Mouse (Mus musculus) liver, adult 2 months (tissue): ENCODE measurements around the gene Med20. TPM values are rescaled to one million over a fixed set of nuclear protein-coding genes. Genes with fewer than 3 reads are reported as not detected.

ENCODE experiments used
- DNase-seq: peaks from one replicate; pipeline ENCODE4 v3.0.0-alpha.2; 2011; ENCODE audit warnings: low read depth, low spot score; ENCODE audit errors: extremely low read depth
- H3K27ac ChIP-seq: fragments of 200-500 bp; replicated peaks from 2 replicates; pipeline ENCODE4 v1.5.1; 2012; ENCODE audit warnings: low read depth, mild to moderate bottlenecking, control low read depth, inconsistent platforms, low read length; ENCODE audit not compliant: insufficient read depth
- H3K27me3 ChIP-seq: fragments of 200-500 bp; 2 replicates; pipeline ENCODE4 v1.6.1; 2012; ENCODE audit warnings: mild to moderate bottlenecking, moderate library complexity, low read length, inconsistent platforms; ENCODE audit not compliant: control insufficient read depth, insufficient read depth
- H3K36me3 ChIP-seq: fragments of 200-500 bp; 2 replicates; pipeline ENCODE4 v1.6.1; 2012; ENCODE audit warnings: low read length, inconsistent platforms; ENCODE audit not compliant: control insufficient read depth, insufficient read depth
- H3K4me1 ChIP-seq: fragments of 200-500 bp; 2 replicates; pipeline ENCODE4 v1.6.1; 2011; ENCODE audit warnings: low read length; ENCODE audit not compliant: control insufficient read depth, insufficient read depth
- H3K4me3 ChIP-seq: fragments of 200-500 bp; 2 replicates; pipeline ENCODE4 v1.5.1; 2011; ENCODE audit warnings: low read depth, mild to moderate bottlenecking, control low read depth, low read length, moderate library complexity; ENCODE audit not compliant: insufficient read depth
- H3K79me2 ChIP-seq: fragments of 200-500 bp; 2 replicates; pipeline ENCODE4 v1.6.1; 2012; ENCODE audit warnings: inconsistent platforms, mild to moderate bottlenecking, low read length, moderate library complexity; ENCODE audit not compliant: control insufficient read depth, insufficient read depth
- H3K9ac ChIP-seq: fragments of 200-500 bp; 2 replicates; pipeline ENCODE4 v1.6.1; 2012; ENCODE audit warnings: low read depth, mild to moderate bottlenecking, control low read depth, inconsistent platforms, low read length
- CTCF ChIP-seq: fragments of 200-500 bp; IDR thresholded peaks from 2 replicates; pipeline ENCODE4 v1.5.1; 2011; ENCODE audit warnings: low read depth, low read length, control low read depth
- POLR2A ChIP-seq: fragments of 200-500 bp; IDR thresholded peaks from 2 replicates; pipeline ENCODE4 v1.6.1; 2011; ENCODE audit warnings: low read length, control low read depth; ENCODE audit not compliant: insufficient read depth; ENCODE audit errors: extremely low read depth
- whole genome bisulfite sequencing: fragments of 180-500 bp; shearing (Covaris S2); methylation state at CpG from one replicate; pipeline ENCODE4 v1.1.7; 2018; 5-methylcytosine and 5-hydroxymethylcytosine counted together
- polyA plus RNA-seq: library from polyadenylated mRNA; depleted of rRNA; stranded (reverse); fragments of >200 nt; gene quantifications from 2 replicates; pipeline ENCODE4 v1.2.3, GENCODE M21; 2012
- total RNA-seq: library from RNA; depleted of rRNA; stranded (reverse); fragments of >200 nt; gene quantifications from 2 replicates; pipeline ENCODE4 v1.2.3, GENCODE M21; 2014

Gene Med20
- total and polyA plus RNA-seq, 2 experiments, result 15.0 to 19.4 TPM

DNA sequence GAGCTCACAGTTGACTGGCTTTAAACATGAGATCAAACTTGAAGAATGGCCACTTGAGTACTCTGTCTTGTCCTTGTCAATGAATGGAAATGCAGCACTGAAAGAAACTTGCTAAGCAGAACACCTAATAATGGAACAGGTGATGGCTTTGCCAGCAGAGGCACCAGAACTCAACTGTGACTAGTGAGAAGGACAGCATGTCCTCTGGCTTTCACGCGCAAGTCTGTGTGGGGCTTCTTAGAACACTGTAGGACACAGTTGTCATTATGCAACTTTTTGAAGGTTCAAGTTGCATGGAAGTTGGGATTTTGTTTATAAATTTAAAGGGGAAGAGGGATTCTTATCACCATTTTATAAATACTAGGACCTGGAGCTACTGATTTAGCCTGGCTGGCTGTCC, 13.7 kb downstream of the Med20 start:
- Histone ChIP-seq H3K36me3 (peaks cover 19% of the 10 kb centered on the region), H3K4me3 (no peak overlapping the region), H3K9ac (no peak overlapping the region), H3K27me3 (no peaks in the 10 kb centered on the region), H3K79me2 (0 out of 2 replicates have a peak, but pooled peaks cover 3% of the 10 kb centered on the region), H3K4me1 (peaks cover 7% of the 10 kb centered on the region), H3K27ac (no peak overlapping the region)
- TF ChIP-seq CTCF (no peak), POLR2A (no peak)
- 93% methylated on average over 2 of the region's 2 CpGs for WGBS
- no peak for DNase-seq

DNA sequence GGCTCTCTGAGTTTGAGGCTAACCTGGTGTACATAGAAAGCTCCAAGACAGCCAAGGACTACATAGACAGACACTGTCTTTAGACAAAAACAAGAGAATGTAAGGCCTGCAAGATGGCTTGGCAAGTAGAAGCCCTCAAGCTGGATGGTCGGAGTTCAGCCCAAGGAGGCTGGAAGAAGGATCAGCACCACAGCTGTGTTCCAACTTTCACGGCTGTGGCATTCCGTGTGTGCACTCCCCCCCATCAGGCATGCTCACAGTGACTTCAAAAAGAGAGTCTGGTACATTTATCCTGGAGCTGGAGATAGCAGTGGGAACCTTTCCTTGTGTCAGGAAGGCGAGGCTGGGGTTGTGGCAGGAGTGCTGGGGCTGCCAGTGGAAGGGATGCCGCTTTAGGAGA, 14.6 kb downstream of the Med20 start:
- no peak for DNase-seq
- peaks cover 16% of the 10 kb centered on the region for H3K36me3 ChIP-seq
- 93% methylated on average over 5 of the region's 5 CpGs for WGBS
- H3K9ac ChIP-seq, result no peak overlapping the region
- peaks cover 7% of the 10 kb centered on the region for H3K4me1 ChIP-seq
- no peak overlapping the region for H3K4me3 ChIP-seq
- no peak overlapping the region for H3K27ac ChIP-seq
- TF ChIP-seq POLR2A (no peak), CTCF (no peak)
- H3K79me2 ChIP-seq, result 0 out of 2 replicates have a peak, but pooled peaks cover 3% of the 10 kb centered on the region
- no peaks in the 10 kb centered on the region for H3K27me3 ChIP-seq

DNA sequence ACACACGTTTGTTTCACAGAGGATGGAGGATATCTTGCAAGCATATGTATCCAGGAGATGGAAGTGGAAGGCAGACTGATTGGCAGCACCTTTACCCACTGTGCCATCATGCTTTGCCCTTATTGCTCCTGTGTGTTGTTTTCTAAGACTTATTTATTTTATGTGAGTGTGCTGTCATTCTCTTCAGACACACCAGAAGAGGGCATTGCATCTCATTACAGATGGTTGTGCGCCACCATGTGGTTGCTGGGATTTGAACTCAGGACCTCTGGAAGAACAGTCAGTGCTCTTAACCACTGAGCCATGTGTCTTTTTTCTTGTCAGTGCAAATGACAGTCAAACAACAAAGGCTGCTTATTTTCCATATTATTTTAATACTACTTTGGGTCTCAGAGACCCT, 16.4 kb downstream of the Med20 start:
- DNase-seq, result no peak
- H3K4me1 ChIP-seq, result peaks cover 7% of the 10 kb centered on the region
- peaks cover 7% of the 10 kb centered on the region; the same call in 1 of the 2 replicates for H3K79me2 ChIP-seq
- H3K27ac ChIP-seq, result no peak overlapping the region; the same call in 1 of the 2 replicates
- H3K27me3 ChIP-seq, result no peaks in the 10 kb centered on the region
- no peak overlapping the region for H3K9ac ChIP-seq
- 0 out of 2 replicates have a peak overlapping the region, but pooled peaks have one; percentile 97 for H3K4me3 ChIP-seq
- WGBS, result 69% methylated on average over 2 of the region's 2 CpGs
- TF ChIP-seq POLR2A, result no peak
- TF ChIP-seq CTCF, result no peak
- peaks cover 16% of the 10 kb centered on the region; the same call in 1 of the 2 replicates for H3K36me3 ChIP-seq

DNA sequence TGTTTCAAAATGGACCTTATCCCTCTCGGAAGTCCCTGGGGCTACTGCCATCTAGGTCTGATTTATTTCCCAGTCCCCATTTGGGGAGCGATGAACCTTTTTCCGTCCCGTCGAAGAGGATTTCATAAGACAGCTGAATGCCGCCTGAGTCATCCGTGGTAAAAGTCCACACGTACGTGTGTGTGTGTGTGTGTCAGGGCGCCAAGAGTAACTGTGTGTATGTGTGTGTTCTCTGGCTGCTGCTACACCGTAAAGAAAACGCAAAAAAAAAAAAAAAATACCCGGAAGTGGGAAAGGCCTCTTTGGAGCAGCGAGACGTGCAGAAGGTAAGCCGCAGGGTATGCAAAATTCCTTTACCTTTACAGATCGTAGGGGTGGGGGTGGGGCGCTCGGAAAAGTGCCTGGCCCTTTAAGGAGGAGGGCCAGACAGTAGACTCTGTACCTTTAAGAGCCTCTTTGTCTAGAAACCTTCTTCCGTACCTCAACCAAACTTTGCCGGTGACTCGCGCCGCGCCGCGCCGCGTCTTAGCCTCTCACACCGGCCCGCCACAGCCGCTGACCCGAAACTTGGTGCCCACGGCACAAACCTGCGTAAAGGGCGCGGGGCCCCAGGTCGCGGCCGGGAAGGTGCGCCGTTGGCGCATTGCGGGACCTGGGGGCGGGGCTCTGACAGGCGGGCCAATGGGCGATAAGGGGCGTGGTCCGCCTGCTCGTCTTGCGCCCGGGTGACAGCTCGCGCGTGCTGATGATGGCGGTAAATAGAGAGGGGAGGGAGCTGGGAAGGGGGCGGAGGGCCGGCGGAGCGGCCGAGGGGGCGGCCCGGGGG, 17.7 kb downstream of the Med20 start:
- H3K9ac ChIP-seq, result peak overlapping the region; percentile 97
- DNase-seq, result peak; percentile 91
- H3K4me3 ChIP-seq, result peak overlapping the region; percentile 97
- H3K27me3 ChIP-seq, result no peaks in the 10 kb centered on the region
- 1% methylated on average over 62 of the region's 63 CpGs for WGBS
- H3K27ac ChIP-seq, result peak overlapping the region; percentile 100
- H3K36me3 ChIP-seq, result peaks cover 6% of the 10 kb centered on the region; the same call in 1 of the 2 replicates
- peak; percentile 63; the same call in 1 of the 2 replicates for TF ChIP-seq POLR2A
- TF ChIP-seq CTCF, result no peak
- H3K4me1 ChIP-seq, result peaks cover 7% of the 10 kb centered on the region
- H3K79me2 ChIP-seq, result peaks cover 4% of the 10 kb centered on the region; the same call in 1 of the 2 replicates

DNA sequence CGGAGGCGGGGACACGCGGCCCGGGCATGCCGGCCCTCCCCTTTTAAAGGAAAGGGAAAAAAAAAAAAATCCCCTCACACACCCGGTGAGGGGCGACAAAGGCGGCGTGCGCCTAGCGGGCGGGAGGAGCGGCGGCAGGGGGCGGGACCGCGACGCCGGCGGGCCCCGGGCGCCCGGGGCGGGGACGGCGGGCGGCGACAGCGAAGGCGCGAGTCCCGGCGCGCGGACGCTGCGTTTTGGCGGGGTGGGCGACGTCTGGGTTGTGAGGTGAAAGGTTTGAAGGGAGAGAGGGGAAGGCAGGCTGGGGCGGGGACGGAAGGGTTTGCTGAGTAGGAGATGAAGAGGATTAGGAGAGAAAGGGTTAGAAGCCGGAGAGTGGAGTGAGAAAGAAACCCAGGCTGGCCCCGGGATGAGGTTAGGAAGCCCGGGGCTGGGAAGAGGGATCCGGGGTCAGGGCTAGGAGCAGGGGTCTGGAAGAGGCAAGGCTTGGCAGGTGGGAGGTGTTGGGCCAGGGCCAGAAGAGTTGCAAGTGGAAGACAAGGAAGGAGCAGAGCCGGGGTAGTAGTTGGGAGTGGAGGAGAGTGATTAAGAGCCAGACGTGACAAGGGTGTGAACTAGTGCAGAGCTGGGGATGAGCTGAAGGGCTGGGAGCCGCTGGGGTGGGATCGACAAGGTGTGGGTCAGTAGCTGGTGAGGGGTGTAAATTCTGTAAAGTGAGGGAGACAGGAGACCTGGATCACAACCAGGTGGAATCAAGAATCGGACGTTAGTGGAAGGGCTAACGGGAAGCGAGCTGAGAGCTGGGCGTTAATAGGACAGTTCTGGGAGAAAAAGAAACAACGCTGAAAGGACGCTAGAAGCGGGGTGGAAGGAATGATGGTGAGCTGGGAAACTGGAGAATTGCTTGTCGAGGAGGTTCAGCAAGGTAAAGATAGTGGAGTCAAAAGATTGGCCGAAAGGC, 18.6 kb downstream of the Med20 start:
- peak overlapping the region; percentile 11; the same call in 1 of the 2 replicates for H3K27ac ChIP-seq
- peak; percentile 17 for DNase-seq

More for the DNA sequence above, 18.6 kb downstream of the Med20 start:
- Histone ChIP-seq H3K9ac (peak overlapping the region; percentile 63), H3K79me2 (peaks cover 6% of the 10 kb centered on the region; the same call in 1 of the 2 replicates), H3K4me3 (peak overlapping the region; percentile 97), H3K27me3 (no peaks in the 10 kb centered on the region), H3K4me1 (peaks cover 7% of the 10 kb centered on the region), H3K36me3 (peaks cover 2% of the 10 kb centered on the region; the same call in 1 of the 2 replicates)
- TF ChIP-seq CTCF, result peak; percentile 19; the same call in 1 of the 2 replicates
- TF ChIP-seq POLR2A, result no peak
- 2% methylated on average over 61 of the region's 61 CpGs for WGBS
